Mouse (Mus musculus): ENCODE results near the gene Ddx19a. TPM values are rescaled to one million over a fixed set of nuclear protein-coding genes. Genes with fewer than 3 reads are reported as not detected.
A peak's percentile ranks its signal among the peaks of the same experiment; 100 is the strongest.
"Not testable (repeated sequence)": the region's sequence is repeated elsewhere in the genome, so short reads cannot be mapped to it uniquely, and the experiment has no call there.

Ddx19a gene
- total RNA-seq, 2 experiments from 2014 or later, result 46.5 to 49.7 TPM

DNA sequence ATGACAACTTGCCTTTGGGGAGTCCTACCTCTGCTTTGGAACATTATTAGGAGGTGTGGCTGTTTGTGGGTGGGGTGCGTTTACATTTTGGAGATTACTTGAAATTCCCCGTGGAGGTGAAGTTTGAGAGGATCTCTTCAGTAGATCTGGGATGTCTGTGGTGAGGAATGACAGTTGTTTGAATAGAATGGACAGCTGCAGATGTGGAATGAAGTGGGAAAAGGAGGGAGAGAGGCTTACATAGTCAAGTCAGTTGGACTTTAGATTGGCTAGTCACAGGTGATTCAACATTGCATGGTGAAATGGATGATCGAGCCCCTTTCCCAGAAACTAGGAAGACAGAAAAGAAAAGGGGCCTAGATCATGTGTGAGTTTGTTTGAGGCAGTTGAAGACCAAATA, 65.2 kb downstream of the Ddx19a start:
- no peak for DNase-seq

DNA sequence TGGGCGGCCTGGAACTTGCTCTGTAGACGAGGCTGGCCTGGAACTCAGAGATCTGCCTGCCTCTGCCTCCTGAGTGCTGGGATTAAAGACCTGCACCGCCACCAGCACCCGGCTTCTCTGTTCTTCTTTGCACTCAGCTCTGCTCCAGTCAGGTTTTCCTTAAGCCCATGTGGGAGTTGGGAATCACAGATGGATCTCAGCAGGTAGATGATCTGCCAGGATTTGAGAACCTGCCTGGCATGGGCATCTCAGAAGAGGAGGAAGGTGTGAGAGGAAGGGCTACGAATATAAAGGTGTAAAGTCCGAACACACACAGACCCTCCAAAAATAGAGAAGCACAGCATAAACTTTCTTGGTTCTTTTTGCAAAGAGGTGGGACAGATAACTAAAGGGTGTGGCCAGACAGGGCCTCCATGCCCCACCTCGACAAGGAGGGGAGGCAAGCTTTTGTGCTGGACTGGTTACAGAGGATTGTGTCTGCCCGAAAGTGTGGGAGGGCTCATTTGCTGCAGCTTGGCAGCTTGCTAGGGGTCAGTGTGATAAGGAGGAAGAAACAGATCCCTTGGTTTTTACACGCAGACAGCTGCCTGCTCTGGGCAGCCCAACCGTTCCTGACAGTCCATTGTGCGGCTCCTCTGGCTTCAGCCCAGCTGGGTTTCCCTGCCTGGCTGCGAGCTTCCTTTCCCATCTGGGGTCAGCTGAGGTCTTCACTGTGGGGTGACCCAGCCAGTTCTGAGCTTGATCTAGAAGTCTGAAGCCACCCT, 66.2 kb downstream of the Ddx19a start:
- peak; percentile 92 for DNase-seq

DNA sequence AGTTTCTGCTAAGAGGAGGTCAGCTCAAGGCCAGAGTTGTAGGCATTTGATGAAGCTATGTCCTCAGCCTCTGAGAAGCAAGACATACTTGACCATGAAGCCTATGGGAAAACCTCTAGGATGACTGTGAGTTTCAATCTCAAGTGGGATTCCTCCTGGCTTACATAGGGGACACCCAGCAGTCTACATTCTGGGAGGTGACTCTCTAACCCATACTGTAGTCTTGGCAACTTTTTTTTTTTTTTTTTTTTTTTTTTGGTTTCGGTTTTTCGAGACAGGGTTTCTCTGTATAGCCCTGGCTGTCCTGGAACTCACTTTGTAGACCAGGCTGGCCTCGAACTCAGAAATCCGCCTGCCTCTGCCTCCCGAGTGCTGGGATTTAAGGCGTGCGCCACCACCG, 67.9 kb downstream of the Ddx19a start:
- DNase-seq, result not testable (repeated sequence)

DNA sequence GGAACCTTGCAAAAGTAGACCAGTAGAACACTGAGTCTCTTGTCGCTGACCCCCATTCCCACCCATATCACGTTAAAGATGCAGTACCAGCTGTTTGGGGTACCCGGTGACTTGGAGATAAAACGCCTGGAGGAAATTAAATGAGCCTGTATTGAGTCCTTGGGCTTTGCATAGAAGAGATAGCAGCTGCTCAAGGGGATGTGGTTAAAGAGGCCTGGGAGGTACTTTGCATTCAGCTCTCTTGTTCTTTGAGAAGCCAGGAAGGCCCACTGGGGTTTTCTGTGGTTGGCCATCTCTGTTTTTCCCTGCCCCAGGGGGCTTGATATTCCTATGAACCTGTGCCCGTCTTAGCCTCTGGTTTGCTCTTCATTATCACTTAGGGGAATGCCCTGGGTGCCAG, 68.5 kb downstream of the Ddx19a start:
- no peak for DNase-seq

DNA sequence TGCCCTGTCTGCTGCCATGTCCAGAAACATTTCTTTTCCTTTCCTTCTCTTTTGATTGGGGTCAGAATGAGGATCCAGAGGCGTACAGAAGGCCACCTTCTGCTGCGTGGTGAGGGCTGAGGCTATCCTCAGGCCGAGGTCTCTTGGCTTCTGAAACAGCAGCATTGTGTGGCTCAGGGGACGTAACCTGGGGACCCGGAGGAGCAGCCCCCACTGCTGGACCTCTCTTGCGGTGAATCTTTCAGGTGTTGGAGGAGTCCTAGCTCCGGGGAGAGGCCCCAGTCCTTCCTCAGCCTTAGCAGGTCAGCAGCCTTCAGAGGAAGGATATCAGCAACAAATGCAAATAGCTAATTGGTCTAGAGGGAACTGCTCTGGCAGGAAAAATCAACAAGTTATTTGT, 69.2 kb downstream of the Ddx19a start:
- DNase-seq, result no peak

DNA sequence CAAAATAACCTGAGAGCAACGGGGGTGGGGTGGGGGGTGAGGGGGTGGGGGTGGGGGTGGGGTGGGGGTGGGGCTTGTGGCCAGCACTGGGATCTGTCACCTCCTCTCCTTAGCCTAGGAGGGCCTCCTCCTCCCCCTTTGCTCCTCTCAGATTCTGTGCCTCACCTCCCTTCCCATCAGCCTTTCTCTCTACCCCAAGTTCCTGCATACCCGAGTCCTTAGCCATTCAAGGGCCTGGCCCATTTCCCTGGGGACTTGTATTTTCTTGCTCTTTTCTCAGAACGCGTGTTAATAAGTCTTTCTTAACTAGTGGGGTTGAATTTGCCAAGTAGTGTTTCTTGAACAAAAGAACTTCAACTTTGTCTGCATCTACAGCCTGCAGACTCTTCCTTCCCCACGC, 70.9 kb downstream of the Ddx19a start:
- DNase-seq, result no peak

DNA sequence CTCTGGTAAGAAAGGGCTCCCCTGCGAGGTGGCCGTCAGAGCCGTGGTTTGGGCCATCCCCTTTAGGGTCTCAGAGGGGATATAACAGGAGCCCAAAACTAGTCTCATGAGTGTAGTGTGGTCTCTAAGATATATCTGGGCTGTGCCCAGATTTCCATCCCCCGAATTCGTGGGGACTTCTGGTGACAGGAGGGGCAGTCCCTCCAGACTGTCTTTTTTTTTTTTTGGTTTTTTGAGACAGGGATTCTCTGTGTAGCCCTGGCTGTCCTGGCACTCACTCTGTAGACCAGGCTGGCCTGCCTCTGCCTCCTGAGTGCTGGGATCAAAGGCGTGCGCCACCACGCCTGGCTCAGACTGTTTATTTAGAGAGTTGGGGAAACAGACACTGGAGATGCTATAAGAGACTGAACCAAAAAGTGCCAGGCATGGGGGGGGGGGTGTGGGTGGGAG, 71.9 kb downstream of the Ddx19a start:
- no peak for DNase-seq

Small RNA genes lying within 50 kb of the gene (microRNA-seq; reads per million reads assigned to microRNA genes)
- gene Gm24103 (0 reads per million in 2 experiments), gene Mir3473d (0 to 0.82 reads per million in 2 experiments)

Other genes starting within 250 kb of the Ddx19a start
- gene Il34, start 191.9 kb downstream of the Ddx19a start, total RNA-seq (2021), result 1 to 10 TPM; 1.2 to 2.3 TPM
- gene Cog4, start 151.2 kb downstream of the Ddx19a start, total RNA-seq (2021), result 10 to 100 TPM; 49.8 to 50.5 TPM
- 10 to 100 TPM; 61.4 to 64.9 TPM for gene Sf3b3, start 151.0 kb downstream of the Ddx19a start, total RNA-seq (2021)
- 1 to 10 TPM; 6.6 to 6.9 TPM for gene Fuk, start 95.3 kb downstream of the Ddx19a start, total RNA-seq (2021)
- gene St3gal2, start 77.9 kb downstream of the Ddx19a start, total RNA-seq (2021), result 10 to 100 TPM; 36.7 to 38.2 TPM
- 10 to 100 TPM; 11.8 to 13.1 TPM for gene Ddx19b, start 34.0 kb upstream of the Ddx19a start, total RNA-seq (2021)
- gene Aars, start 35.3 kb upstream of the Ddx19a start, total RNA-seq (2021), result 10 to 100 TPM; 50.0 to 55.8 TPM
- gene Exosc6, start 58.5 kb upstream of the Ddx19a start, total RNA-seq (2021), result not detected
- not detected for gene Clec18a, start 94.6 kb upstream of the Ddx19a start, total RNA-seq (2021)
- 10 to 100 TPM; 51.7 to 54.3 TPM for gene Pdpr, start 96.8 kb upstream of the Ddx19a start, total RNA-seq (2021)

Measured in heart, postnatal 4 days (tissue).